Mouse (Mus musculus) intestine, embryonic 14.5 days (tissue): ENCODE results near the gene Grik1. TPM values are rescaled to one million over a fixed set of nuclear protein-coding genes. Genes with fewer than 3 reads are reported as not detected.

Experiments
- ATAC-seq: fragments of 200-750 bp; cut with Nextera tagmentation; replicated peaks from 2 replicates; pipeline ENCODE4 v1.8.0; 2017; ENCODE audit warnings: low read depth, moderate number of reproducible peaks, moderate TSS enrichment, moderate library complexity; ENCODE audit not compliant: low FRiP score, low TSS enrichment
- DNase-seq: peaks from one replicate; pipeline ENCODE4 v3.0.0-alpha.2; 2018; ENCODE audit warnings: low spot score
- H3K27ac ChIP-seq: fragments of 300-500 bp; sonication (generic); 2 replicates; pipeline ENCODE4 v1.5.1; 2014; ENCODE audit warnings: low read depth, mild to moderate bottlenecking, control low read depth
- H3K27me3 ChIP-seq: fragments of 300-500 bp; sonication (generic); replicated peaks from 2 replicates; pipeline ENCODE4 v1.6.1; 2014; ENCODE audit warnings: low read length, control low read depth; ENCODE audit not compliant: control insufficient read depth, insufficient read depth
- H3K36me3 ChIP-seq: fragments of 300-500 bp; sonication (generic); 2 replicates; pipeline ENCODE4 v1.6.1; 2014; ENCODE audit warnings: low read length, control low read depth; ENCODE audit not compliant: control insufficient read depth, insufficient read depth
- H3K4me1 ChIP-seq: fragments of 300-500 bp; sonication (generic); replicated peaks from 2 replicates; pipeline ENCODE4 v1.6.1; 2014; ENCODE audit warnings: low read length, control low read depth, mixed read lengths; ENCODE audit not compliant: control insufficient read depth, insufficient read depth
- H3K4me2 ChIP-seq: fragments of 300-500 bp; sonication (generic); 2 replicates; pipeline ENCODE4 v1.6.1; 2014; ENCODE audit warnings: low read length
- H3K4me3 ChIP-seq: fragments of 300-500 bp; sonication (generic); 2 replicates; pipeline ENCODE4 v1.5.1; 2014; ENCODE audit warnings: low read depth, low read length, control low read depth, mixed read lengths
- H3K9ac ChIP-seq: fragments of 300-500 bp; sonication (generic); 2 replicates; pipeline ENCODE4 v1.6.1; 2014; ENCODE audit warnings: mild to moderate bottlenecking, low read length
- H3K9me3 ChIP-seq: fragments of 300-500 bp; sonication (generic); 2 replicates; pipeline ENCODE4 v1.6.1; 2016; ENCODE audit warnings: low read length, control low read depth; ENCODE audit not compliant: control insufficient read depth
- WGBS: fragments of 180-500 bp; shearing (Covaris S2); extraction: QIAGEN DNeasy Blood & Tissue Kit; methylation state at CpG from one replicate; pipeline ENCODE4 v1.1.7; 2014; 5-methylcytosine and 5-hydroxymethylcytosine counted together
- polyA plus RNA-seq: library from polyadenylated mRNA; unstranded; fragments of >200 nt; fragmentation: Nextera tagmentation; extraction: Ambion mirVana; gene quantifications from 2 replicates; pipeline ENCODE4 v1.2.1, GENCODE M21; 2014

The Grik1 gene
- polyA plus RNA-seq, 1 experiment from 2014 or later, result 1.3 TPM

DNA sequence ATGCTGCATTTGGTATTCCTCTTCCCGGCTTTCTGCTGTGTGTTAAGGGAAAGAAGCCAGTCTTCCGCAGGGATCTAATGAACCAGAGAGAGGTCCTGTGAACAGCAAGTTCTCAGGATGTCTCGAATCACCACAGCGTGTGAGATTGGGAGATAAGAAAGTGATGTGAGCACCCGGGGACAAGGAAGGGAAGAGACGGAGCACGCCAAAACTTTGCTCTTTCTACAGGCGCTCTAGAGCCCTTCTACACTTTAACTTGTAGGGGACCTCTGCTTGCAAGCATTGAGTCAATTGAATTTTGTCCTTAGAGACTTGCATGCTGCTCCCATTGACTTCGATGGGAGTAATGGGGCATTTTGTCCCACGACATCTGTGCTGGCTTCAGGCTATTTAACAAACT lies 241.9 kb downstream of the Grik1 start:
- no peak overlapping the region for H3K9ac ChIP-seq
- ATAC-seq (no peak), DNase-seq (no peak)
- H3K4me3 ChIP-seq, result no peak overlapping the region
- 83% methylated on average over 10 of the region's 10 CpGs for WGBS
- no peak overlapping the region for H3K27ac ChIP-seq
- H3K9me3 ChIP-seq, result no peaks in the 10 kb centered on the region
- no peaks in the 10 kb centered on the region for H3K4me1 ChIP-seq
- H3K36me3 ChIP-seq, result no peaks in the 10 kb centered on the region
- H3K4me2 ChIP-seq, result no peak overlapping the region
- no peaks in the 10 kb centered on the region for H3K27me3 ChIP-seq

- Histone ChIP-seq H3K27ac (no peak overlapping the region), H3K9ac (no peak overlapping the region), H3K27me3 (no peaks in the 10 kb centered on the region), H3K36me3 (no peaks in the 10 kb centered on the region), H3K4me2 (no peak overlapping the region), H3K4me3 (no peak overlapping the region), H3K4me1 (no peaks in the 10 kb centered on the region; the same call in 1 of the 2 replicates), H3K9me3 (no peaks in the 10 kb centered on the region)
- WGBS, result 95% methylated on average over 4 of the region's 4 CpGs
- no peak for ATAC-seq
- DNase-seq, result no peak
Measured at GRCm38 (mm10) chr16:88044321-88044720, 245.7 kb downstream of the Grik1 start.

DNA sequence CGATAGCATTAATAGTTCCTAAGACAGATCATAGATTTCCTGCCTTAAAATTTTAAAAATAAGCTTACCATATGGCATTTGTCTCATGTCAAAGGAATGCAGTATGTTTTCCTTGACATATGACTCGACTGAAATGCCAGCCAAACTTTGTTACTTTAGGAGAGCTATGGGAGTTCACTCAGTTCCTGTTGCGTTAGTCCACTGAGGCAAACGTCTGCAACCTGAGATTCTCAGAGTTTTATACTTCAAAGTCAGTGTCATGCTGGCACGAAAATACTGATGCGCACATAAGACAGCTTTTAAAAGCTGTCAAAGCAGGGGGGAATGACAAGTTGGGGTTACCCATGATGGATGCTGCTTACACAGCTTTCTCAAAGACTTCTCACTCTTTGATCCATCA lies 247.6 kb downstream of the Grik1 start:
- DNase-seq, result no peak
- ATAC-seq, result no peak
- H3K27ac ChIP-seq, result no peak overlapping the region

GRCm38 (mm10) chr16:88038503-88039091 lies 251.5 kb downstream of the Grik1 start:
- no peak overlapping the region for H3K4me2 ChIP-seq
- H3K4me1 ChIP-seq, result no peaks in the 10 kb centered on the region; the same call in 1 of the 2 replicates
- H3K27me3 ChIP-seq, result no peaks in the 10 kb centered on the region
- 67% methylated on average over 11 of the region's 11 CpGs for WGBS
- ATAC-seq, result no peak
- no peaks in the 10 kb centered on the region for H3K36me3 ChIP-seq
- H3K4me3 ChIP-seq, result no peak overlapping the region
- H3K9me3 ChIP-seq, result no peaks in the 10 kb centered on the region
- no peak overlapping the region for H3K27ac ChIP-seq
- H3K9ac ChIP-seq, result no peak overlapping the region
- DNase-seq, result no peak

More for the DNA sequence above, 247.6 kb downstream of the Grik1 start:
- Histone ChIP-seq H3K4me2 (no peak overlapping the region), H3K36me3 (no peaks in the 10 kb centered on the region), H3K4me3 (no peak overlapping the region), H3K9me3 (no peaks in the 10 kb centered on the region), H3K27me3 (no peaks in the 10 kb centered on the region), H3K4me1 (no peaks in the 10 kb centered on the region; the same call in 1 of the 2 replicates), H3K9ac (no peak overlapping the region)
- 43% methylated on average over 6 of the region's 6 CpGs for WGBS

GRCm38 (mm10) chr16:87988805-87989204 lies 301.3 kb downstream of the Grik1 start:
- no peak for DNase-seq
- H3K4me1 ChIP-seq, result no peaks in the 10 kb centered on the region
- no peak overlapping the region for H3K4me3 ChIP-seq
- no peak overlapping the region for H3K9ac ChIP-seq
- ATAC-seq, result no peak
- WGBS, result 60% methylated on average over 2 of the region's 2 CpGs
- H3K9me3 ChIP-seq, result no peaks in the 10 kb centered on the region
- no peaks in the 10 kb centered on the region for H3K27me3 ChIP-seq
- no peak overlapping the region for H3K4me2 ChIP-seq
- H3K36me3 ChIP-seq, result no peaks in the 10 kb centered on the region
- no peak overlapping the region for H3K27ac ChIP-seq

GRCm38 (mm10) chr16:87984201-87984870 lies 305.7 kb downstream of the Grik1 start:
- ATAC-seq, result no peak
- Histone ChIP-seq H3K27ac (no peak overlapping the region), H3K4me2 (no peak overlapping the region), H3K4me1 (no peaks in the 10 kb centered on the region), H3K4me3 (no peak overlapping the region), H3K9ac (no peak overlapping the region), H3K36me3 (no peaks in the 10 kb centered on the region), H3K9me3 (no peaks in the 10 kb centered on the region), H3K27me3 (no peaks in the 10 kb centered on the region)
- DNase-seq, result no peak

- H3K27ac ChIP-seq, result no peak overlapping the region
- H3K9me3 ChIP-seq, result no peaks in the 10 kb centered on the region
- WGBS, result 76% methylated on average over 3 of the region's 3 CpGs
- H3K4me1 ChIP-seq, result no peaks in the 10 kb centered on the region
- H3K4me3 ChIP-seq, result no peak overlapping the region
- H3K9ac ChIP-seq, result no peak overlapping the region
- DNase-seq, result no peak
- H3K4me2 ChIP-seq, result no peak overlapping the region
- no peaks in the 10 kb centered on the region for H3K36me3 ChIP-seq
- no peak for ATAC-seq
- H3K27me3 ChIP-seq, result no peaks in the 10 kb centered on the region
Measured at GRCm38 (mm10) chr16:87974076-87974443, 316.0 kb downstream of the Grik1 start.

- Histone ChIP-seq H3K4me1 (no peaks in the 10 kb centered on the region), H3K9me3 (no peaks in the 10 kb centered on the region), H3K27me3 (no peaks in the 10 kb centered on the region), H3K27ac (no peak overlapping the region), H3K9ac (no peak overlapping the region), H3K36me3 (no peaks in the 10 kb centered on the region), H3K4me3 (no peak overlapping the region), H3K4me2 (no peak overlapping the region)
- ATAC-seq (no peak), DNase-seq (no peak)
- WGBS, result 83% methylated on average over 2 of the region's 2 CpGs
Measured at GRCm38 (mm10) chr16:87973394-87974075, 316.5 kb downstream of the Grik1 start.
